ENCODE assay signal across 30 mouse cellular contexts in the genomic region with DNA sequence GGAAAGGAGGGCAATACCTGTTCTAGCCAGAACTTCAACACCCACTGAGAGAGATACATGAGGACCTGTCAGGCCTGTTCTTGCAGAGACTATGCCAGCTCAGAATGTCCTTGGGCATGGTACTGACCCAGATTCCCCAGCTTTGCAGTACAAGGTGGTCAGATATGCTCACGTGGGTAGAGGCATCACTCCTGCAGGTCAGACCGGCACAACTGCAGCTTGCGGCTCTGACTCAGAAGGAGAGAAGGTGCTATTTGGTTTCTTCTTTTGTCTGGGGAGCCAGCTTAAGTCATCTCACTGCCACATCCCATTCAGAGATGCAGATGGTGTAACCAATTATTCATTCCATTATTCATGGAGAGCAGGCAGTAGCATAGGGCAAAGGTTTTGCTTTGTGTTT. TPM values are rescaled to one million over a fixed set of nuclear protein-coding genes. Genes with fewer than 3 reads are reported as not detected.
A peak's percentile ranks its signal among the peaks of the same experiment; 100 is the strongest.
DNase-seq lines count a peak whose midpoint lies in the region; ATAC-seq and TF ChIP-seq lines count a peak whose summit lies in the region.
"Had no signal": no experiment of that assay in that cellular context is flagged by ENCODE, and none has a peak within 500 bp of the region (broad histone marks: within the 10 kb centered on the region; RNA-seq: fewer than 3 reads in every experiment).

No protein-coding gene starts in this region.

- peak; percentile 51 to 54 for DNase-seq in adrenal gland, adult (ENCODE audit: inconsistent age in 2 of 2, low spot score in 1 of 2)
- DNase-seq in adrenal gland, postnatal 10 days, result no peak
- DNase-seq in cerebellum, adult 11-12 months, result peak; percentile 9
- DNase-seq in cerebellum, adult 8-10 months, result no peak
- DNase-seq in CH12.LX (ENCODE audit: extremely low read depth), result no peak
- DNase-seq in gonadal fat pad, adult 2 months (ENCODE audit: low read depth), result peak; percentile 90
- no peak for DNase-seq in embryo, embryonic 9.5 days (ENCODE audit: extremely low spot score)
- DNase-seq: adrenal gland, adult 8-10 months; cerebellum, adult 11 months; cerebellum, postnatal 10 days; gastrocnemius, postnatal 10 days; gastrocnemius, postnatal 36 days; kidney, adult 11 months; kidney, adult 8-10 months had no signal

- H3K9me3 ChIP-seq in CH12.LX (replicated peaks; ENCODE audit: low read length), result no peaks in the 10 kb centered on the region
- H3K9me3 ChIP-seq in midbrain, embryonic 13.5 days, result no peaks in the 10 kb centered on the region
- H3K9me3 ChIP-seq: embryonic facial prominence, embryonic 10.5 days; embryonic facial prominence, embryonic 13.5 days; forebrain, embryonic 10.5 days; forebrain, embryonic 13.5 days; G1E; hindbrain, embryonic 12.5 days; hindbrain, embryonic 15.5 days; intestine, embryonic 15.5 days had no signal

- H3K4me1 ChIP-seq in CH12.LX (ENCODE audit: control insufficient read depth in 1 of 2, insufficient read depth in 2 of 2), result peaks cover 4 to 6% of the 10 kb centered on the region in 2 experiments; a peak in 3 of 4 replicates
- no peaks in the 10 kb centered on the region for H3K4me1 ChIP-seq in midbrain, embryonic 13.5 days (replicated peaks)
- H3K4me1 ChIP-seq: embryonic facial prominence, embryonic 10.5 days; embryonic facial prominence, embryonic 13.5 days; forebrain, embryonic 10.5 days; forebrain, embryonic 13.5 days; hindbrain, embryonic 12.5 days; hindbrain, embryonic 15.5 days; intestine, embryonic 15.5 days had no signal

- no peak for TF ChIP-seq POLR2A in CH12.LX (IDR thresholded peaks at IDR 0.05; ENCODE audit: low read depth, low read length)

- no peak for ATAC-seq in midbrain, embryonic 13.5 days
- ATAC-seq: forebrain, embryonic 13.5 days; forebrain, embryonic 16.5 days; intestine, embryonic 15.5 days; Patski had no signal

- no peak for TF ChIP-seq CTCF in CH12.LX (conservative IDR thresholded peaks at IDR 0.05 in 1 of 2, IDR thresholded peaks at IDR 0.05 in 1 of 2; ENCODE audit: low read depth in 2 of 2, low read length in 2 of 2)

- peak; percentile 77 for TF ChIP-seq EP300 in CH12.LX (IDR thresholded peaks at IDR 0.05; ENCODE audit: low read length)

- H3K36me3 ChIP-seq in CH12.LX (replicated peaks in 1 of 2; ENCODE audit: control insufficient read depth in 1 of 2, insufficient read depth in 1 of 2, low read length in 1 of 2), result no peaks in the 10 kb centered on the region
- no peaks in the 10 kb centered on the region for H3K36me3 ChIP-seq in midbrain, embryonic 13.5 days
- H3K36me3 ChIP-seq: embryonic facial prominence, embryonic 10.5 days; embryonic facial prominence, embryonic 13.5 days; forebrain, embryonic 10.5 days; G1E; hindbrain, embryonic 12.5 days; hindbrain, embryonic 15.5 days; intestine, embryonic 15.5 days had no signal

- 0 out of 2 replicates have a peak overlapping the region, but pooled peaks have one; percentile 25 for H3K4me2 ChIP-seq in CH12.LX (ENCODE audit: insufficient read depth, low read depth, poor library complexity, severe bottlenecking)
- no peak overlapping the region for H3K4me2 ChIP-seq in midbrain, embryonic 13.5 days (replicated peaks)
- H3K4me2 ChIP-seq: embryonic facial prominence, embryonic 13.5 days; forebrain, embryonic 13.5 days; heart, embryonic 11.5 days; hindbrain, embryonic 12.5 days; hindbrain, embryonic 15.5 days; intestine, embryonic 15.5 days had no signal

- dilution Hi-C loops in CH12.LX (cut with MboI; ENCODE audit: extremely low pct_ligation_motif_present, extremely low pct_unique_long_range_greater_than_20kb, low sequenced_read_pairs), result no loop called here

- no peak for TF ChIP-seq RAD21 in CH12.LX (IDR thresholded peaks at IDR 0.05; ENCODE audit: low read depth, low read length)

- H3K27me3 ChIP-seq in CH12.LX (replicated peaks), result no peaks in the 10 kb centered on the region
- H3K27me3 ChIP-seq in midbrain, embryonic 13.5 days, result no peaks in the 10 kb centered on the region
- H3K27me3 ChIP-seq: embryonic facial prominence, embryonic 13.5 days; forebrain, embryonic 13.5 days; hindbrain, embryonic 12.5 days; hindbrain, embryonic 15.5 days; intestine, embryonic 15.5 days had no signal

- H3K9ac ChIP-seq in CH12.LX (ENCODE audit: insufficient read depth, low read depth), result no peak overlapping the region
- H3K9ac ChIP-seq in midbrain, embryonic 13.5 days (replicated peaks), result no peak overlapping the region
- H3K9ac ChIP-seq: embryonic facial prominence, embryonic 13.5 days; forebrain, embryonic 13.5 days; hindbrain, embryonic 12.5 days; hindbrain, embryonic 15.5 days; intestine, embryonic 15.5 days had no signal

- H3K79me2 ChIP-seq in CH12.LX (replicated peaks; ENCODE audit: control insufficient read depth, extremely low read depth, insufficient read depth, poor library complexity, severe bottlenecking), result no peaks in the 10 kb centered on the region

- in situ Hi-C loops in CH12.LX (cut with MboI; ENCODE audit: low pct_ligation_motif_present, low pct_unique_long_range_greater_than_20kb, low sequenced_read_pairs), result no loop called here

- no peak overlapping the region for H3K4me3 ChIP-seq in CH12.LX (replicated peaks in 1 of 3; ENCODE audit: low read depth in 2 of 3, low read length in 2 of 3, poor library complexity in 1 of 3)
- H3K4me3 ChIP-seq in midbrain, embryonic 13.5 days (replicated peaks), result no peak overlapping the region
- H3K4me3 ChIP-seq: embryonic facial prominence, embryonic 10.5 days; embryonic facial prominence, embryonic 13.5 days; erythroblast, embryonic 14.5 days; forebrain, embryonic 10.5 days; forebrain, embryonic 13.5 days; hindbrain, embryonic 12.5 days; hindbrain, embryonic 15.5 days; intestine, embryonic 15.5 days had no signal

- 78% methylated on average over 3 of the region's 3 CpGs for WGBS in midbrain, embryonic 13.5 days

- H3K27ac ChIP-seq in CH12.LX (ENCODE audit: insufficient read depth, low read depth), result no peak overlapping the region
- H3K27ac ChIP-seq in midbrain, embryonic 13.5 days, result no peak overlapping the region
- H3K27ac ChIP-seq: embryonic facial prominence, embryonic 10.5 days; embryonic facial prominence, embryonic 13.5 days; forebrain, embryonic 10.5 days; forebrain, embryonic 13.5 days; hindbrain, embryonic 12.5 days; hindbrain, embryonic 15.5 days; intestine, embryonic 15.5 days had no signal

TF ChIP-seq in CH12.LX, 34 proteins besides CTCF, POLR2A, EP300 and RAD21:
- TF ChIP-seq JUND (conservative IDR thresholded peaks at IDR 0.05; ENCODE audit: low read depth, low read length) (peak; percentile 53), BHLHE40 (IDR thresholded peaks at IDR 0.05; ENCODE audit: low read depth, low read length) (peak; percentile 89), SMC3 (IDR thresholded peaks at IDR 0.05; ENCODE audit: low read depth, low read length) (no peak), CHD1 (IDR thresholded peaks at IDR 0.05; ENCODE audit: low read depth, low read length) (no peak), TCF12 (IDR thresholded peaks at IDR 0.05; ENCODE audit: low read depth, low read length) (no peak), MAZ (IDR thresholded peaks at IDR 0.05; ENCODE audit: low read depth, low read length) (no peak), USF2 (conservative IDR thresholded peaks at IDR 0.05; ENCODE audit: low read depth, low read length) (no peak), JUN (IDR thresholded peaks at IDR 0.05; ENCODE audit: insufficient read depth, low read depth, low read length) (no peak; the same call in 1 of the 2 replicates), IRF4 (IDR thresholded peaks at IDR 0.05; ENCODE audit: low read depth, low read length) (peak; percentile 51; the same call in 1 of the 2 replicates), ZKSCAN1 (IDR thresholded peaks at IDR 0.05; ENCODE audit: borderline replicate concordance, low read depth, low read length) (no peak)

RNA-seq across cellular contexts. Expression of a gene that starts 52.5 kb away (rescaled TPM):
- not detected for total RNA-seq in adrenal gland, postnatal 10 days (2021)
- total RNA-seq in CH12.LX (2012; rRNA removed), result not detected in 2 replicates
- not detected in 2 replicates for total RNA-seq in CH12.LX (2014; rRNA removed)
- polyA plus RNA-seq in CH12.LX (2012; ENCODE audit: insufficient read length, low read depth), result not detected in 2 replicates
- polyA plus RNA-seq in gonadal fat pad, adult 2 months (2012; rRNA removed), result 0.19 TPM in 1 of 2 replicates, not detected in the other
- polyA plus RNA-seq in midbrain, embryonic 13.5 days (2015; fragmentation: Nextera tagmentation; extraction: Ambion mirVana), result not detected in 2 replicates
- total RNA-seq: adrenal gland, adult 8-10 months; common myeloid progenitor, adult 5-6 weeks; gastrocnemius, adult 18-20 months; gastrocnemius, postnatal 10 days; gastrocnemius, postnatal 36 days; hematopoietic stem cell, adult 5-6 weeks had no signal
- polyA plus RNA-seq: embryonic facial prominence, embryonic 10.5 days; embryonic facial prominence, embryonic 13.5 days; erythroblast, embryonic 14.5 days; forebrain, embryonic 10.5 days; forebrain, embryonic 13.5 days; forebrain, embryonic 16.5 days; G1E; heart, embryonic 11.5 days; hindbrain, embryonic 12.5 days; hindbrain, embryonic 15.5 days; intestine, embryonic 15.5 days; Patski had no signal

Comparison
In these comparisons a context has a peak if more than half of its experiments do, and no peak if none do; other contexts are left out.
1. DNase-seq: peak in adrenal gland, adult (2 of 2), cerebellum, adult 11-12 months (single experiment) and gonadal fat pad, adult 2 months (single experiment); none in adrenal gland, postnatal 10 days (single experiment), cerebellum, adult 8-10 months (single experiment), CH12.LX (single experiment) and embryo, embryonic 9.5 days (single experiment).